Mouse (Mus musculus): ENCODE measurements around the gene Itih1. TPM values are rescaled to one million over a fixed set of nuclear protein-coding genes. Genes with fewer than 3 reads are reported as not detected.

Gene Itih1
- 0.09 and 1.1 TPM in 2 replicates for polyA plus RNA-seq (2015; fragmentation: Nextera tagmentation; extraction: Ambion mirVana)

GRCm38 (mm10) chr14:30943038-30943437 lies at the start of gene Itih1:
Itih1 (minus strand) TSS chr14:30943289.
- no peak within 1 kb of the TSS for H3K9ac ChIP-seq (ENCODE audit: low read length)
- H3K36me3 ChIP-seq (ENCODE audit: control insufficient read depth, insufficient read depth, low read length) = no peaks in the 10 kb centered on the region
- H3K27ac ChIP-seq (ENCODE audit: low read length) = 0 out of 2 replicates have a peak within 1 kb of the TSS, but pooled peaks have one; percentile 27
- no peak within 1 kb of the TSS for H3K4me2 ChIP-seq (ENCODE audit: low read depth, low read length)
- H3K27me3 ChIP-seq (ENCODE audit: control insufficient read depth, insufficient read depth, low read depth, low read length) = no peaks in the 10 kb centered on the region
- no peaks in the 10 kb centered on the region for H3K4me1 ChIP-seq (replicated peaks; ENCODE audit: control insufficient read depth, insufficient read depth, low read length)
- no peak within 1 kb of the TSS for H3K4me3 ChIP-seq (ENCODE audit: low read length)
- H3K9me3 ChIP-seq (ENCODE audit: control insufficient read depth, low read length) = no peaks in the 10 kb centered on the region
- no peak for ATAC-seq (ENCODE audit: low read depth)
- 71% methylated on average over 7 of the region's 7 CpGs for WGBS

- Histone ChIP-seq H3K4me1 (replicated peaks; ENCODE audit: control insufficient read depth, insufficient read depth, low read length) (no peaks in the 10 kb centered on the region), H3K9ac (ENCODE audit: low read length) (no peak overlapping the region), H3K4me2 (ENCODE audit: low read depth, low read length) (no peak overlapping the region), H3K9me3 (ENCODE audit: control insufficient read depth, low read length) (no peaks in the 10 kb centered on the region), H3K36me3 (ENCODE audit: control insufficient read depth, insufficient read depth, low read length) (peaks cover 3% of the 10 kb centered on the region; the same call in 1 of the 2 replicates), H3K27ac (ENCODE audit: low read length) (no peak overlapping the region), H3K27me3 (ENCODE audit: control insufficient read depth, insufficient read depth, low read depth, low read length) (no peaks in the 10 kb centered on the region), H3K4me3 (ENCODE audit: low read length) (no peak overlapping the region)
- WGBS = 63% methylated on average over 3 of the region's 3 CpGs
- ATAC-seq (ENCODE audit: low read depth) = no peak
Observed at GRCm38 (mm10) chr14:30976222-30976621, 33.1 kb upstream of the Itih1 start.

GRCm38 (mm10) chr14:30974204-30974603 lies 31.1 kb upstream of the Itih1 start:
- Histone ChIP-seq H3K4me2 (ENCODE audit: low read depth, low read length) (no peak overlapping the region), H3K27ac (ENCODE audit: low read length) (0 out of 2 replicates have a peak overlapping the region, but pooled peaks have one; percentile 13)
- ATAC-seq (ENCODE audit: low read depth) = peak; percentile 62; the same call in 1 of the 2 replicates

GRCm38 (mm10) chr14:30960366-30960765 lies 17.3 kb upstream of the Itih1 start:
- 84% methylated on average over 1 of the region's 1 CpGs for WGBS
- Histone ChIP-seq H3K27me3 (ENCODE audit: control insufficient read depth, insufficient read depth, low read depth, low read length) (no peaks in the 10 kb centered on the region), H3K36me3 (ENCODE audit: control insufficient read depth, insufficient read depth, low read length) (no peaks in the 10 kb centered on the region), H3K9me3 (ENCODE audit: control insufficient read depth, low read length) (no peaks in the 10 kb centered on the region), H3K4me2 (ENCODE audit: low read depth, low read length) (no peak overlapping the region), H3K9ac (ENCODE audit: low read length) (no peak overlapping the region), H3K4me3 (ENCODE audit: low read length) (no peak overlapping the region), H3K27ac (ENCODE audit: low read length) (no peak overlapping the region), H3K4me1 (replicated peaks; ENCODE audit: control insufficient read depth, insufficient read depth, low read length) (no peaks in the 10 kb centered on the region)
- no peak for ATAC-seq (ENCODE audit: low read depth)

More at GRCm38 (mm10) chr14:30974204-30974603, 31.1 kb upstream of the Itih1 start:
- peaks cover 9% of the 10 kb centered on the region for H3K36me3 ChIP-seq (ENCODE audit: control insufficient read depth, insufficient read depth, low read length)
- no peak overlapping the region for H3K9ac ChIP-seq (ENCODE audit: low read length)
- no peaks in the 10 kb centered on the region for H3K9me3 ChIP-seq (ENCODE audit: control insufficient read depth, low read length)
- no peak overlapping the region for H3K4me3 ChIP-seq (ENCODE audit: low read length)
- 72% methylated on average over 6 of the region's 6 CpGs for WGBS
- no peaks in the 10 kb centered on the region for H3K4me1 ChIP-seq (replicated peaks; ENCODE audit: control insufficient read depth, insufficient read depth, low read length)
- H3K27me3 ChIP-seq (ENCODE audit: control insufficient read depth, insufficient read depth, low read depth, low read length) = no peaks in the 10 kb centered on the region

GRCm38 (mm10) chr14:30959031-30959430 lies 15.9 kb upstream of the Itih1 start:
- no peak for ATAC-seq (ENCODE audit: low read depth)
- H3K9me3 ChIP-seq (ENCODE audit: control insufficient read depth, low read length) = no peaks in the 10 kb centered on the region
- H3K9ac ChIP-seq (ENCODE audit: low read length) = no peak overlapping the region
- peaks cover 3% of the 10 kb centered on the region; the same call in 1 of the 2 replicates for H3K36me3 ChIP-seq (ENCODE audit: control insufficient read depth, insufficient read depth, low read length)
- no peak overlapping the region for H3K27ac ChIP-seq (ENCODE audit: low read length)
- H3K4me1 ChIP-seq (replicated peaks; ENCODE audit: control insufficient read depth, insufficient read depth, low read length) = no peaks in the 10 kb centered on the region
- 78% methylated on average over 4 of the region's 4 CpGs for WGBS
- no peak overlapping the region for H3K4me3 ChIP-seq (ENCODE audit: low read length)
- no peak overlapping the region for H3K4me2 ChIP-seq (ENCODE audit: low read depth, low read length)
- no peaks in the 10 kb centered on the region for H3K27me3 ChIP-seq (ENCODE audit: control insufficient read depth, insufficient read depth, low read depth, low read length)

GRCm38 (mm10) chr14:30958517-30958916 lies 15.4 kb upstream of the Itih1 start:
- Histone ChIP-seq H3K9ac (ENCODE audit: low read length) (no peak overlapping the region), H3K27me3 (ENCODE audit: control insufficient read depth, insufficient read depth, low read depth, low read length) (no peaks in the 10 kb centered on the region), H3K27ac (ENCODE audit: low read length) (no peak overlapping the region), H3K9me3 (ENCODE audit: control insufficient read depth, low read length) (no peaks in the 10 kb centered on the region), H3K36me3 (ENCODE audit: control insufficient read depth, insufficient read depth, low read length) (peaks cover 3% of the 10 kb centered on the region; the same call in 1 of the 2 replicates), H3K4me1 (replicated peaks; ENCODE audit: control insufficient read depth, insufficient read depth, low read length) (no peaks in the 10 kb centered on the region), H3K4me3 (ENCODE audit: low read length) (no peak overlapping the region), H3K4me2 (ENCODE audit: low read depth, low read length) (no peak overlapping the region)
- 61% methylated on average over 2 of the region's 2 CpGs for WGBS
- no peak for ATAC-seq (ENCODE audit: low read depth)

GRCm38 (mm10) chr14:30951154-30951825 lies 8.2 kb upstream of the Itih1 start, which contains the start of gene Nek4:
Nek4 (plus strand) TSS chr14:30951377.
- under 1% methylated on average over 57 of the region's 57 CpGs for WGBS
- peak; percentile 99 for ATAC-seq (ENCODE audit: low read depth)
- H3K27me3 ChIP-seq (ENCODE audit: control insufficient read depth, insufficient read depth, low read depth, low read length) = no peaks in the 10 kb centered on the region
- H3K4me1 ChIP-seq (replicated peaks; ENCODE audit: control insufficient read depth, insufficient read depth, low read length) = peaks cover 10% of the 10 kb centered on the region; the same call in 1 of the 2 replicates
- peak within 1 kb of the TSS; percentile 78 for H3K4me3 ChIP-seq (ENCODE audit: low read length)
- peak within 1 kb of the TSS; percentile 44 for H3K27ac ChIP-seq (ENCODE audit: low read length)
- peaks cover 3% of the 10 kb centered on the region; the same call in 1 of the 2 replicates for H3K36me3 ChIP-seq (ENCODE audit: control insufficient read depth, insufficient read depth, low read length)
- peak within 1 kb of the TSS; percentile 91 for H3K9ac ChIP-seq (ENCODE audit: low read length)
- H3K4me2 ChIP-seq (ENCODE audit: low read depth, low read length) = peak within 1 kb of the TSS; percentile 79
- no peaks in the 10 kb centered on the region for H3K9me3 ChIP-seq (ENCODE audit: control insufficient read depth, low read length)

- peaks cover 10% of the 10 kb centered on the region; the same call in 1 of the 2 replicates for H3K4me1 ChIP-seq (replicated peaks; ENCODE audit: control insufficient read depth, insufficient read depth, low read length)
- no peak overlapping the region for H3K9ac ChIP-seq (ENCODE audit: low read length)
- H3K27ac ChIP-seq (ENCODE audit: low read length) = no peak overlapping the region
- ATAC-seq (ENCODE audit: low read depth) = no peak
- H3K4me2 ChIP-seq (ENCODE audit: low read depth, low read length) = no peak overlapping the region
- peaks cover 3% of the 10 kb centered on the region; the same call in 1 of the 2 replicates for H3K36me3 ChIP-seq (ENCODE audit: control insufficient read depth, insufficient read depth, low read length)
- WGBS = 88% methylated on average over 10 of the region's 10 CpGs
- no peaks in the 10 kb centered on the region for H3K27me3 ChIP-seq (ENCODE audit: control insufficient read depth, insufficient read depth, low read depth, low read length)
- H3K4me3 ChIP-seq (ENCODE audit: low read length) = no peak overlapping the region
- H3K9me3 ChIP-seq (ENCODE audit: control insufficient read depth, low read length) = no peaks in the 10 kb centered on the region
Observed at GRCm38 (mm10) chr14:30949986-30950385, 6.9 kb upstream of the Itih1 start.

- H3K27ac ChIP-seq (ENCODE audit: low read length) = no peak overlapping the region
- no peaks in the 10 kb centered on the region for H3K4me1 ChIP-seq (replicated peaks; ENCODE audit: control insufficient read depth, insufficient read depth, low read length)
- H3K9ac ChIP-seq (ENCODE audit: low read length) = no peak overlapping the region
- no peaks in the 10 kb centered on the region for H3K36me3 ChIP-seq (ENCODE audit: control insufficient read depth, insufficient read depth, low read length)
- no peak overlapping the region for H3K4me3 ChIP-seq (ENCODE audit: low read length)
- ATAC-seq (ENCODE audit: low read depth) = 0 out of 2 replicates have a peak, but pooled peaks have one; percentile 3
- no peak overlapping the region for H3K4me2 ChIP-seq (ENCODE audit: low read depth, low read length)
- no peaks in the 10 kb centered on the region for H3K9me3 ChIP-seq (ENCODE audit: control insufficient read depth, low read length)
- no peaks in the 10 kb centered on the region for H3K27me3 ChIP-seq (ENCODE audit: control insufficient read depth, insufficient read depth, low read depth, low read length)
- WGBS = 73% methylated on average over 2 of the region's 2 CpGs
Observed at GRCm38 (mm10) chr14:30944745-30945144, 1.7 kb upstream of the Itih1 start.

All from lung, embryonic 16.5 days (tissue).